Mouse (Mus musculus): ENCODE data around the gene Kif1c. TPM values are rescaled to one million over a fixed set of nuclear protein-coding genes. Genes with fewer than 3 reads are reported as not detected.

Gene Kif1c
- polyA plus RNA-seq, 1 experiment from 2014 or later, result 14.3 TPM

GRCm38 (mm10) chr11:70655571-70656455 is 44.5 kb upstream of the Kif1c start:
- Histone ChIP-seq H3K4me3 (ENCODE audit: low read depth, low read length) (peak overlapping the region; percentile 100), H3K9me3 (ENCODE audit: control insufficient read depth, low read length) (no peaks in the 10 kb centered on the region), H3K9ac (ENCODE audit: low read length) (peak overlapping the region; percentile 99), H3K36me3 (ENCODE audit: control insufficient read depth, insufficient read depth, low read length) (peaks cover 24% of the 10 kb centered on the region), H3K27ac (ENCODE audit: low read depth) (peak overlapping the region; percentile 98), H3K4me2 (ENCODE audit: low read length) (peak overlapping the region; percentile 98), H3K27me3 (replicated peaks; ENCODE audit: control insufficient read depth, insufficient read depth, low read length) (no peaks in the 10 kb centered on the region), H3K4me1 (replicated peaks; ENCODE audit: control insufficient read depth, insufficient read depth, low read length) (peaks cover 43% of the 10 kb centered on the region)
- peak; percentile 63 for ATAC-seq (replicated peaks; ENCODE audit: low FRiP score, low TSS enrichment, low read depth)
- WGBS, result under 1% methylated on average over 58 of the region's 61 CpGs
- peak; percentile 81 for DNase-seq (ENCODE audit: low spot score)

GRCm38 (mm10) chr11:70656456-70656927 is 43.9 kb upstream of the Kif1c start:
- peak; percentile 66 for DNase-seq (ENCODE audit: low spot score)

GRCm38 (mm10) chr11:70656964-70657363 is 43.4 kb upstream of the Kif1c start, which contains the start of gene Eno3:
Gene Eno3 (plus strand): TSS chr11:70657202.
- Histone ChIP-seq H3K27me3 (replicated peaks; ENCODE audit: control insufficient read depth, insufficient read depth, low read length) (no peaks in the 10 kb centered on the region), H3K4me2 (ENCODE audit: low read length) (peak within 1 kb of the TSS; percentile 98), H3K4me3 (ENCODE audit: low read depth, low read length) (peak within 1 kb of the TSS; percentile 100), H3K9ac (ENCODE audit: low read length) (peak within 1 kb of the TSS; percentile 99), H3K36me3 (ENCODE audit: control insufficient read depth, insufficient read depth, low read length) (peaks cover 18% of the 10 kb centered on the region), H3K9me3 (ENCODE audit: control insufficient read depth, low read length) (no peaks in the 10 kb centered on the region), H3K27ac (ENCODE audit: low read depth) (peak within 1 kb of the TSS; percentile 98), H3K4me1 (replicated peaks; ENCODE audit: control insufficient read depth, insufficient read depth, low read length) (peaks cover 31% of the 10 kb centered on the region)
- DNase-seq (ENCODE audit: low spot score) (no peak), ATAC-seq (replicated peaks; ENCODE audit: low FRiP score, low TSS enrichment, low read depth) (no peak)
- 22% methylated on average over 3 of the region's 3 CpGs for WGBS

More at GRCm38 (mm10) chr11:70656456-70656927, 43.9 kb upstream of the Kif1c start:
- 8% methylated on average over 16 of the region's 16 CpGs for WGBS
- Histone ChIP-seq H3K9ac (ENCODE audit: low read length) (peak overlapping the region; percentile 99), H3K27me3 (replicated peaks; ENCODE audit: control insufficient read depth, insufficient read depth, low read length) (no peaks in the 10 kb centered on the region), H3K27ac (ENCODE audit: low read depth) (peak overlapping the region; percentile 98), H3K4me2 (ENCODE audit: low read length) (peak overlapping the region; percentile 98), H3K9me3 (ENCODE audit: control insufficient read depth, low read length) (no peaks in the 10 kb centered on the region), H3K4me1 (replicated peaks; ENCODE audit: control insufficient read depth, insufficient read depth, low read length) (peaks cover 36% of the 10 kb centered on the region), H3K4me3 (ENCODE audit: low read depth, low read length) (peak overlapping the region; percentile 100), H3K36me3 (ENCODE audit: control insufficient read depth, insufficient read depth, low read length) (peaks cover 21% of the 10 kb centered on the region)
- no peak for ATAC-seq (replicated peaks; ENCODE audit: low FRiP score, low TSS enrichment, low read depth)

- whole genome bisulfite sequencing, result 45% methylated on average over 6 of the region's 6 CpGs
- no peak for DNase-seq (ENCODE audit: low spot score)
- peaks cover 25% of the 10 kb centered on the region for H3K4me1 ChIP-seq (replicated peaks; ENCODE audit: control insufficient read depth, insufficient read depth, low read length)
- 0 out of 2 replicates have a peak overlapping the region, but pooled peaks have one; percentile 98 for H3K27ac ChIP-seq (ENCODE audit: low read depth)
- no peak for ATAC-seq (replicated peaks; ENCODE audit: low FRiP score, low TSS enrichment, low read depth)
- H3K4me2 ChIP-seq (ENCODE audit: low read length), result peak overlapping the region; percentile 98
- no peak overlapping the region for H3K4me3 ChIP-seq (ENCODE audit: low read depth, low read length)
- no peak overlapping the region for H3K9ac ChIP-seq (ENCODE audit: low read length)
- H3K9me3 ChIP-seq (ENCODE audit: control insufficient read depth, low read length), result no peaks in the 10 kb centered on the region
- no peaks in the 10 kb centered on the region for H3K27me3 ChIP-seq (replicated peaks; ENCODE audit: control insufficient read depth, insufficient read depth, low read length)
- peaks cover 18% of the 10 kb centered on the region for H3K36me3 ChIP-seq (ENCODE audit: control insufficient read depth, insufficient read depth, low read length)
Measured at GRCm38 (mm10) chr11:70657573-70657972, 42.8 kb upstream of the Kif1c start.

GRCm38 (mm10) chr11:70657991-70658390 is 42.4 kb upstream of the Kif1c start:
- no peak overlapping the region for H3K4me2 ChIP-seq (ENCODE audit: low read length)
- ATAC-seq (replicated peaks; ENCODE audit: low FRiP score, low TSS enrichment, low read depth) (no peak), DNase-seq (ENCODE audit: low spot score) (no peak)
- H3K9me3 ChIP-seq (ENCODE audit: control insufficient read depth, low read length), result no peaks in the 10 kb centered on the region
- H3K4me1 ChIP-seq (replicated peaks; ENCODE audit: control insufficient read depth, insufficient read depth, low read length), result peaks cover 23% of the 10 kb centered on the region
- no peaks in the 10 kb centered on the region for H3K27me3 ChIP-seq (replicated peaks; ENCODE audit: control insufficient read depth, insufficient read depth, low read length)
- H3K4me3 ChIP-seq (ENCODE audit: low read depth, low read length), result no peak overlapping the region
- no peak overlapping the region for H3K27ac ChIP-seq (ENCODE audit: low read depth)
- no peak overlapping the region for H3K9ac ChIP-seq (ENCODE audit: low read length)
- 56% methylated on average over 9 of the region's 9 CpGs for WGBS
- peaks cover 18% of the 10 kb centered on the region for H3K36me3 ChIP-seq (ENCODE audit: control insufficient read depth, insufficient read depth, low read length)

GRCm38 (mm10) chr11:70658521-70658920 is 41.8 kb upstream of the Kif1c start:
- Histone ChIP-seq H3K9ac (ENCODE audit: low read length) (no peak overlapping the region), H3K4me1 (replicated peaks; ENCODE audit: control insufficient read depth, insufficient read depth, low read length) (peaks cover 23% of the 10 kb centered on the region), H3K9me3 (ENCODE audit: control insufficient read depth, low read length) (no peaks in the 10 kb centered on the region), H3K4me2 (ENCODE audit: low read length) (no peak overlapping the region), H3K36me3 (ENCODE audit: control insufficient read depth, insufficient read depth, low read length) (peaks cover 21% of the 10 kb centered on the region), H3K27ac (ENCODE audit: low read depth) (no peak overlapping the region), H3K4me3 (ENCODE audit: low read depth, low read length) (no peak overlapping the region), H3K27me3 (replicated peaks; ENCODE audit: control insufficient read depth, insufficient read depth, low read length) (no peaks in the 10 kb centered on the region)
- 92% methylated on average over 5 of the region's 5 CpGs for WGBS
- ATAC-seq (replicated peaks; ENCODE audit: low FRiP score, low TSS enrichment, low read depth) (no peak), DNase-seq (ENCODE audit: low spot score) (no peak)

GRCm38 (mm10) chr11:70658942-70659341 is 41.4 kb upstream of the Kif1c start:
- 67% methylated on average over 8 of the region's 8 CpGs for WGBS
- Histone ChIP-seq H3K4me1 (replicated peaks; ENCODE audit: control insufficient read depth, insufficient read depth, low read length) (peaks cover 23% of the 10 kb centered on the region), H3K9me3 (ENCODE audit: control insufficient read depth, low read length) (no peaks in the 10 kb centered on the region), H3K4me3 (ENCODE audit: low read depth, low read length) (no peak overlapping the region), H3K9ac (ENCODE audit: low read length) (no peak overlapping the region), H3K27ac (ENCODE audit: low read depth) (no peak overlapping the region), H3K27me3 (replicated peaks; ENCODE audit: control insufficient read depth, insufficient read depth, low read length) (no peaks in the 10 kb centered on the region), H3K36me3 (ENCODE audit: control insufficient read depth, insufficient read depth, low read length) (peaks cover 25% of the 10 kb centered on the region), H3K4me2 (ENCODE audit: low read length) (no peak overlapping the region)
- no peak for DNase-seq (ENCODE audit: low spot score)
- ATAC-seq (replicated peaks; ENCODE audit: low FRiP score, low TSS enrichment, low read depth), result no peak

- no peak overlapping the region for H3K27ac ChIP-seq (ENCODE audit: low read depth)
- H3K4me2 ChIP-seq (ENCODE audit: low read length), result no peak overlapping the region
- H3K9ac ChIP-seq (ENCODE audit: low read length), result no peak overlapping the region
- H3K36me3 ChIP-seq (ENCODE audit: control insufficient read depth, insufficient read depth, low read length), result peaks cover 40% of the 10 kb centered on the region
- WGBS, result 85% methylated on average over 8 of the region's 8 CpGs
- ATAC-seq (replicated peaks; ENCODE audit: low FRiP score, low TSS enrichment, low read depth) (no peak), DNase-seq (ENCODE audit: low spot score) (no peak)
- peaks cover 23% of the 10 kb centered on the region for H3K4me1 ChIP-seq (replicated peaks; ENCODE audit: control insufficient read depth, insufficient read depth, low read length)
- H3K9me3 ChIP-seq (ENCODE audit: control insufficient read depth, low read length), result no peaks in the 10 kb centered on the region
- H3K4me3 ChIP-seq (ENCODE audit: low read depth, low read length), result no peak overlapping the region
- H3K27me3 ChIP-seq (replicated peaks; ENCODE audit: control insufficient read depth, insufficient read depth, low read length), result no peaks in the 10 kb centered on the region
Measured at GRCm38 (mm10) chr11:70660571-70660970, 39.8 kb upstream of the Kif1c start.
